Mouse (Mus musculus) myocyte (in vitro differentiated cells): Measurements from ENCODE around the gene Psenen.

Source experiments
- CEBPB ChIP-seq: IDR thresholded peaks from 2 replicates; pipeline ENCODE4 v1.6.1; 2011; ENCODE audit warnings: mild to moderate bottlenecking, moderate library complexity; ENCODE audit not compliant: poor library complexity, insufficient read depth, severe bottlenecking
- MAX ChIP-seq: IDR thresholded peaks from one replicate; pipeline ENCODE4 v1.6.1; 2011; ENCODE audit warnings: low read depth, mild to moderate bottlenecking, control low read depth
- MYOD1 ChIP-seq, 3 experiments: IDR thresholded peaks; one replicate each; pipeline ENCODE4 v1.6.1; 2011; ENCODE audit warnings: control low read depth in 2 of 3, low read depth in 2 of 3, mild to moderate bottlenecking in 2 of 3, moderate library complexity in 1 of 3; ENCODE audit not compliant: insufficient read length in 2 of 3, control insufficient read depth in 1 of 3
- MYOG ChIP-seq, 3 experiments: IDR thresholded peaks; one replicate each; pipeline ENCODE4 v1.6.1; 2011; ENCODE audit warnings: control low read depth in 2 of 3, low read depth in 2 of 3, mild to moderate bottlenecking in 2 of 3; ENCODE audit not compliant: insufficient read length in 2 of 3, control insufficient read depth in 1 of 3, insufficient read depth in 1 of 3
- POLR2A ChIP-seq: IDR thresholded peaks from one replicate; pipeline ENCODE4 v1.6.1; 2011; ENCODE audit warnings: low read depth, mild to moderate bottlenecking, control low read depth, moderate library complexity; ENCODE audit not compliant: insufficient read length
- POLR2AphosphoS2 ChIP-seq: IDR thresholded peaks from one replicate; pipeline ENCODE4 v1.6.1; 2011; ENCODE audit warnings: low read depth, control low read depth; ENCODE audit not compliant: insufficient read length
- TCF12 ChIP-seq: IDR thresholded peaks from one replicate; pipeline ENCODE4 v1.6.1; 2011; ENCODE audit warnings: mild to moderate bottlenecking, control low read depth; ENCODE audit not compliant: poor library complexity, insufficient read depth, severe bottlenecking
- TCF3 ChIP-seq: IDR thresholded peaks from one replicate; pipeline ENCODE4 v1.6.1; 2011; ENCODE audit warnings: low read depth, control low read depth; ENCODE audit not compliant: insufficient read length
- USF1 ChIP-seq: IDR thresholded peaks from one replicate; pipeline ENCODE4 v1.6.1; 2011; ENCODE audit warnings: low read depth, mild to moderate bottlenecking, control low read depth, moderate library complexity

DNA sequence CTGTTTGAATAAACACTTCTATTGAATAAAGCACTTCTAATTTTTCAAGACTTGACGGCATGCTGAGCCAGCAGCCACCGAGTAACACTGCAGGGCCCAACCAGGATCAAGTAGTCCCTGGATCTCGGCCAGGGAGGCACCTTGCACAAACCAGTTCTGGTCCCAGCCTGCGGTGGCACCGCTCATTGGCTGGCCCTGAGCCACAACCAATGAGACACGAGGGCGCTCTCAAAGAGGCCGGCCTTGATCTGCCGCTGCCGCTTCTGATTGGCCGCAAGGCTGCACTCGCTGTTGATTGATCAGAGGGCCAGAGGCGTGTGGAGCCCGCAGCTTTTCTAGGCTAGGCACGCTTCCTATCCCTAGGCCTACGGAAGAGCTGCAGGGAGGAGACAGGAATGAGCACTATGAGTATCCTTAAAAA, 36.5 kb upstream of the Psenen start:
- TF ChIP-seq POLR2A: no peak
- TF ChIP-seq USF1: no peak
- no peak for TF ChIP-seq POLR2AphosphoS2
- TF ChIP-seq MYOD1 (IDR thresholded peaks at IDR 0.05; ENCODE audit: control insufficient read depth in 1 of 3, insufficient read length in 2 of 3, low read depth in 2 of 3): no peak
- TF ChIP-seq TCF3: no peak
- no peak for TF ChIP-seq CEBPB
- TF ChIP-seq MYOG (IDR thresholded peaks at IDR 0.05; ENCODE audit: control insufficient read depth in 1 of 3, insufficient read depth in 1 of 3, insufficient read length in 2 of 3, low read depth in 2 of 3): no peak
- no peak for TF ChIP-seq MAX
- no peak for TF ChIP-seq TCF12
